Mouse (Mus musculus): ENCODE measurements around the gene Smdt1.

DNA sequence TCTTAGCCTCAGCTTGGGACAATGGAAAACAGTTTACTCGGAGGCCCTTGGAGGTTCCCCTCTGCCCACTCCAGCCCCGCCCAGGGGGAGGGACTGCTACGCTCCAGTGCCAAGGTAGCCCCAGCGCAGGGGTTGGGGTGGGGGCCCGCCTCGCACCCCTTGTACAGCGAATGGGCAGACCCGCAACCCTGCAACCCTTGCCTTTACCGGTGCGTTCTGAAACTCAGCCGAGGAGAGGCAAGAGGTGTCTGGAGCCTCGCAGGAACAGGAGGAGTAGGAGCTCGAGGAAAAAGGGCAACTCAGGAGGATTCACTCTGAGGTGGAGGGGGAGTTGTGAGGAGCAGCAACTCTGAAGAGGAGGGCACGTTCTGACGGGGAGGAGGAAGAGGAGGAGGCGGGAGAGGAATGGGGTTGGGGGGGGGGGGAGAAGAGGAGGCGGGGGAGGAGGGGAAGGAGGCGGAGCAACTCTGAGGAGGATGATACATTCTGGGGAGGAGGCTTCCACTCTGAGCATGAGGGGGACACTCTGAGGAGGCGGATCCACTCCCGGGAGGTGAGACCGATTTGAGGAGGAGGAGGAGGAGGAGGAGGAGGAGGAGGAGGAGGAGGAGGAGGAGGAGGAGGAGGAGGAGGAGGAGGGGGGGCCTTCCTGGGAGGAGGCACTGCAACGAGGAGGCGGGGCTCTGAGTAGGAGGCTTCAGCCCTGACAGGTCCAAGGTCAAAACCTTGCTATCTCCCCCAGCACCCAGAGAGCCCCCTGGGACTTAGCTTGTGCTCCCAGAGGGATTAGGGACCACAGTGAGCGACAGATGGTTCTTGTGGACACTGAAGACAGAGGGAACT lies 41.3 kb downstream of the Smdt1 start, which contains the start of gene Cyp2d22:
- TF ChIP-seq CTCF (IDR thresholded peaks at IDR 0.05; ENCODE audit: low read depth) (no peak), EP300 (IDR thresholded peaks at IDR 0.05; ENCODE audit: low read depth) (no peak)
